Mouse (Mus musculus): ENCODE data around the gene Gja3.

DNA sequence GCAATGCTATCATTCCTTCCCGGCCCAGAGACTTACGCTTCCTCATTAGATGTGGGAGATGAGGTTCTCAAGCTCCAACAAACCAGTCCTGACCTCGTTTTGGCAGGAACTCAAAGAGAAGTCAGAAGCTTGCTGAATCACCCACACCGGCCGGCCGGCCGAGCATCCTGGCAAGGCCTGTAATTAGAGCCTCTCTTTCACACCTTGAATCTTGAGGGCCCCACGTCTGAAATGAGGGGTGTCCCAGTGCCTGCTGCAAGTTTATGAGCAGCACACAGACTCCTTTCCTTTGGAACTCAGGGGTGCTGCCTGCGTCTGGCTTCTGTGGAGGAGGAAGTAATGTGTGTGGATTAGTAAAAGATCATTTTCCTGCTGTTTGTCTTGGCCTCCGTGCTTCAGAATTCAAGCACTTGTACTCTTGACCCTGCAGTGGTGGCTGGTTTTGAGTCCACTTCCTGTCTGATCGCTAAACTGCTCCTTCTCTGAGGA, 26.3 kb upstream of the Gja3 start:
- TF ChIP-seq POLR2A (IDR thresholded peaks at IDR 0.05; ENCODE audit: insufficient read depth, low read depth, low read length) (no peak), CTCF (IDR thresholded peaks at IDR 0.05) (no peak)

Data from heart, adult 2 months (tissue).